Mouse (Mus musculus): ENCODE data around the gene Ino80. TPM values are rescaled to one million over a fixed set of nuclear protein-coding genes. Genes with fewer than 3 reads are reported as not detected.
"Not testable (repeated sequence)": the region's sequence is repeated elsewhere in the genome, so short reads cannot be mapped to it uniquely, and the experiment has no call there.

The Ino80 gene
- polyA plus RNA-seq (2017; shearing (Covaris generic)) = 1 to 10 TPM; 4.5 to 8.9 (median 7.7) TPM

GRCm38 (mm10) chr2:119477571-119478396 lies at the start of gene Ino80:
Ino80 (minus strand) TSS chr2:119477687.
- peak; percentile 94 for ATAC-seq

GRCm38 (mm10) chr2:119525422-119525821 lies 47.9 kb upstream of the Ino80 start:
- ATAC-seq = no peak

GRCm38 (mm10) chr2:119523836-119524235 lies 46.3 kb upstream of the Ino80 start:
- no peak for ATAC-seq

- no peak for ATAC-seq
Measured at GRCm38 (mm10) chr2:119520550-119520949, 43.1 kb upstream of the Ino80 start.

GRCm38 (mm10) chr2:119516811-119517210 lies 39.3 kb upstream of the Ino80 start:
- no peak for ATAC-seq

- ATAC-seq = no peak
Measured at GRCm38 (mm10) chr2:119514026-119514522, 36.6 kb upstream of the Ino80 start.

- ATAC-seq = no peak
Measured at GRCm38 (mm10) chr2:119512292-119512691, 34.8 kb upstream of the Ino80 start.

- ATAC-seq = no peak
Measured at GRCm38 (mm10) chr2:119510856-119511255, 33.4 kb upstream of the Ino80 start.

- not testable (repeated sequence) for ATAC-seq
Measured at GRCm38 (mm10) chr2:119508518-119508917, 31.0 kb upstream of the Ino80 start.

- no peak for ATAC-seq
Measured at GRCm38 (mm10) chr2:119507108-119507507, 29.6 kb upstream of the Ino80 start.

GRCm38 (mm10) chr2:119500965-119501652 lies 23.6 kb upstream of the Ino80 start:
- no peak for ATAC-seq

- no peak for ATAC-seq
Measured at GRCm38 (mm10) chr2:119498859-119499258, 21.4 kb upstream of the Ino80 start.

GRCm38 (mm10) chr2:119496082-119496481 lies 18.6 kb upstream of the Ino80 start:
- no peak for ATAC-seq

GRCm38 (mm10) chr2:119491953-119492352 lies 14.5 kb upstream of the Ino80 start:
- no peak for ATAC-seq

GRCm38 (mm10) chr2:119486488-119486887 lies 9.0 kb upstream of the Ino80 start:
- ATAC-seq = no peak

- no peak for ATAC-seq
Measured at GRCm38 (mm10) chr2:119482307-119482706, 4.8 kb upstream of the Ino80 start.

- no peak for ATAC-seq
Measured at GRCm38 (mm10) chr2:119478397-119478749, 886 bp upstream of the Ino80 start.

GRCm38 (mm10) chr2:119476621-119477391 lies 681 bp downstream of the Ino80 start:
- peak; percentile 35 for ATAC-seq

- ATAC-seq = no peak
Measured at GRCm38 (mm10) chr2:119476166-119476565, 1.3 kb downstream of the Ino80 start.

- no peak for ATAC-seq
Measured at GRCm38 (mm10) chr2:119463945-119464344, 13.5 kb downstream of the Ino80 start.

- no peak for ATAC-seq
Measured at GRCm38 (mm10) chr2:119463114-119463775, 14.2 kb downstream of the Ino80 start.

- ATAC-seq = no peak
Measured at GRCm38 (mm10) chr2:119461028-119461427, 16.5 kb downstream of the Ino80 start.
